Mouse (Mus musculus): ENCODE results near the gene St6galnac3.

DNA sequence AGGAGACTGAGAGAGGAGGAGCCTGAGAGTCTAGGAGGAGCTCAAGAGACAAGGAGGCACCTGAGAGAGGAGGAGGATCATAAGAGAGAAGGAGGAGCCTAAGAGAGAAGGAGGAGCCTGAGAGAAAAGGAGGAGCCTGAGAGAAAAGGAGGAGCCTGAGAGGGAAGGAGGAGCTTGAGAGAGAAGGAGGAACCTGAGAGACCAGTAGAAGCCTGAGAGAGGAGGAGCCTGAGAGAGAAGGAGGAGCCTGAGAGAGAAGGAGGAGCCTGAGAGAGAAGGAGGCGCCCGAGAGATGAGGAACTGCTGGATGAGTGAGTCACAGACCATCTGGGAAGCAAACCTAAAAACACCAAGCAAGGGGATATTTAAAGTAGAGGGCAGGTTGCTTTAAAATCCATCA lies 551.4 kb downstream of the St6galnac3 start:
- TF ChIP-seq CTCF (IDR thresholded peaks at IDR 0.05; ENCODE audit: borderline replicate concordance, extremely low read depth, insufficient read depth, insufficient read length): no peak
- TF ChIP-seq POLR2A (IDR thresholded peaks at IDR 0.05; ENCODE audit: borderline replicate concordance, extremely low read depth, insufficient read depth, insufficient read length, poor library complexity, severe bottlenecking): no peak
